Mouse (Mus musculus): ENCODE data around the gene Plekha4.
A peak's percentile ranks its signal among the peaks of the same experiment; 100 is the strongest.

Plekha4 gene

GRCm38 (mm10) chr7:45540213-45540612 lies 14.1 kb downstream of the Plekha4 start:
- DNase-seq, result no peak

- no peak for DNase-seq
These were observed 18.4 kb downstream of the Plekha4 start for GRCm38 (mm10) chr7:45544525-45544924.

DNA sequence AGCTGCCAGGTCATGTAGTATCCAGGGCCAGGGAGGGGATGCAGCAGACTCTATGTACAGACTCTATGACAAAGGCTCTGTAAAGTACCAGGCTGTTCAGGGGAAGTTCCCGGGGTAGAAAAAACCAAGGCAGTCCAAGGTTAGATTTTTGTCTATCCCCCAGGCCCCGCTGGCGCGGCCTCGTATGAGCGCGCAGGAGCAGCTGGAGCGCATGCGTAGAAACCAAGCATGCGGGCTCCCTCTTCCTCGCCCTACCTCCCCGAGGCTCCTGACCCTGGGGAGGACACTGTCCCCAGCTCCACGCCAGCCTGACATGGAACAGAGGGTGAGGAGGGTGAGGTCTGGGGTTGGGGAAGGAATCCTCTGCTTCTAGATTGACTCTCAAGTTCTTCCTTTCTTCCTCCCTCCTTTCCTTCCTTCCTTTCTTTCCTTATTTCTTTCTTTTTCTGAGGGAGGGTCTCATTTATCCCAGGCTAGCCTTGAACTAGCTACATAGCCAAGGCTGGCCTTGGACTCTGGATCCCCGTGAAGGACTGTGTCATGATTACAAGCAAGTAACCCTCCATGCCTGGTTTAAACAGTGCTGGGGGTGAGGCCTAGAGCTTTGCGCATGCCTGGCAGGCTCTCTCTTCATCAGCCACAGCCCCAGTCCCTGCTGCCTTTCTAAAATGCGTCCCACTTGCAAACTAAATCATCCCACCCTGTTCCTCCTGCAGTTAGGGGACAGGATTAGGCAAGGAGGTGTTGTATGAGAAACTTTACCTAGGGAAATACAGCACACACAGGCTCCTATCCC lies 23.7 kb downstream of the Plekha4 start:
- DNase-seq, result no peak

DNA sequence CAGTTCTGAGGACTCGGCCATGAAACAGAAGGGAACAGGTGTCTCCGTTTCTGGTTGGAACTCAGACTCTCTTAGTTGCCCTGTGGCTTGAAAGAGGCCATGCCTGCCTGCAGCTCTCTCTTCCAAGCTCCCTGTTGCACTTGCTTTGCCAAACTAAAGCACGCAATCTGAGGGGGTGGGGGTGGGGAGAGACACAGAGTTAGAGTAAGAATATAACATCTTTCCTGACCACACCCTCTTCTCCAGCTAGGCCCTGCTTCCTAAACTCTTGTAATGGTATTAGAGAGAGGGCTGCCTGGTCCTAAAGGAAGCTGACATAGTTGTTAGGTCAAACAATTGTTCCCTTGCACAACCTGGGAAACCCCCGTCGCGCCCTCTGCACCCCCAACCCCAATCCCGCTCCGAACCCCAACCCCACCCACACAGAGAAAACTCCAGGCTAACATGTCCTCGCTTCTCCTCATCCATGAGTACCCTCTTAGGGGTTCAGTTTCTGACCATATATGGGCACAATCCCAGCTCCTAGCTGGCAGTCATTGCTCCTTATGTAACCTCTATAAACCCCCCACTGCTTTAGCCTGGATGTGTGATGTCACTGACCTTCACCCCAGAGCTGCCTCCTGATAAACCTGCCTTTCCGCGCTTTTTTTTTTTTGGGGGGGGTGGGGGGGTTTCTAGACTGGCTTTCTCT lies 24.8 kb downstream of the Plekha4 start:
- DNase-seq, result no peak

DNA sequence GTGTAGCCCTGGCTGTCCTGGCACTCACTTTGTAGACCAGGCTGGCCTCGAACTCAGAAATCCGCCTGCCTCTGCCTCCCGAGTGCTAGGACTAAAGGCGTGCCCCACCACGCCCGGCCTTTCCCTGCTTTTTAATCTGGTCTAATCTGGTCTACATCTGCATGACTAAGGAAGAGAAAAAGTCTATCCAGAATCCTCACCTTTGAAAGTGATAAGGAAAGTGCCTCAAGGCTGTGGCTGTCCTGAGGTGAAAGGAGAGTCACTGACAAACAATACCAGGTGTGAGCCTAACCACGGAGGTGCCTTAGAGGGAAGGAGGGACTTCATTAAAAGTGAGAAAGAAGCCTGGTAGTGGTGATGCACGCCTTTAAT lies 25.4 kb downstream of the Plekha4 start:
- no peak for DNase-seq

- no peak for DNase-seq
These were observed 27.4 kb downstream of the Plekha4 start for GRCm38 (mm10) chr7:45553519-45553918.

- DNase-seq, result no peak
These were observed 27.9 kb downstream of the Plekha4 start for GRCm38 (mm10) chr7:45553990-45554389.

DNA sequence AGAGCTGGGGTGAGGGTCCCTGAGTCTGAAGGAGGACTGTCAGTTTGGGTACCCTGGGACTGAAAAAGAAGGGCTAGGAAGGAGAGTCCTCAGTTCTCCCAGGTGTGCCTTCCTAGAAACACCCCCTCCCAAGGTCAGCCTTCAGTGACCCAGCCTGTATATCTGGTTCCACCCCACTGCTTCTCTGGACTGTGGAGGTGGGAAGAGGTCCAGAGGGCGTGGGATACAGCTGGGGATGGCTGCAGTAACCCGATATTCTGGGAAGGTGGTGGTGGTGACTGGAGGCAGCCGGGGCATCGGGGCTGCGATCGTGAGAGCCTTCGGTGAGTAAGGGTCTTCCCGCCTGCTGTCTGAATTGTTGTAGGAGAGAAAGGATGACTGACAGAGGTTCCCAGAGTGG lies 28.6 kb downstream of the Plekha4 start, which contains the start of gene Hsd17b14:
Gene Hsd17b14, plus strand, starts transcription at position 150 of the 400 bp plus-strand sequence.
- no peak for DNase-seq

GRCm38 (mm10) chr7:45555787-45556186 lies 29.7 kb downstream of the Plekha4 start:
- DNase-seq, result peak; percentile 77

DNA sequence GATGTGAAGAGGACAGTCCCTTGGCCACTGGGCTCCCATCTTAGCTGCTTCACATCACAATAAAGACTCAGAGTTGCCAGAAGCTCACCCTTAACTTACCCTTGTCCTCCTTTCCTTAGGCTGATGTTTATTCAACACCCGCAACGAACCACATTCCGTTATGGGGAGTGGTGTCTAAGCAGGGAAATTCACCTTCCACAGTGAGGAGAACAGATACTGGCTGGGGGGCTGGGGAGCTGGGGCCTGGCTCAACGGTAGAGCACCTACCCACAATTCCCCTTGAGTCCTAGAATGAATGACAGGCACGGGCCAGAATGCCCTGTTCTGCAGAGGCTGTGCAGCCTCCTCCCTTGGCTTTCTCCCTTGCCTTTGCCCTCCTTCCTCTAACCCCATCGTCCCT lies 32.8 kb downstream of the Plekha4 start:
- no peak for DNase-seq

DNA sequence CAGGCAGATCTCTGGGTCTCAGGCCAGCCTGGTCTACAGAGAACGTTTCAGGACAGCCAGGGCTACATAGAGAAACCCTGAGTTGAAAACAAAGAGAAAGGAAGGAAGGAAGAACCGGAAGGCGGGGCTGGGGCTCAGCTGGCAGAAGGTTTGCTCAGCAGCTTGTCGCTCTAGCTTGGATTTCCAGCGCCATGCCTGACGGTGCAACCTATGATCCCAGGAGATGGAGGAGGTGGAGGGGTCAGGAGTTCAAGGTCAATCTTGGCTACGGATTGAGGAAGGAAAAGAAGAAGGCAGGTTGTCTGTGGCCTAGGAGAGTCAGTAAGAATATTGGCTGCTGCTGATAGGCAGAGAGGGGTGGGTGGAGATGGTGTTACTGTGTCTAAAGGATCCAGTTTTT lies 34.1 kb downstream of the Plekha4 start:
- no peak for DNase-seq

DNA sequence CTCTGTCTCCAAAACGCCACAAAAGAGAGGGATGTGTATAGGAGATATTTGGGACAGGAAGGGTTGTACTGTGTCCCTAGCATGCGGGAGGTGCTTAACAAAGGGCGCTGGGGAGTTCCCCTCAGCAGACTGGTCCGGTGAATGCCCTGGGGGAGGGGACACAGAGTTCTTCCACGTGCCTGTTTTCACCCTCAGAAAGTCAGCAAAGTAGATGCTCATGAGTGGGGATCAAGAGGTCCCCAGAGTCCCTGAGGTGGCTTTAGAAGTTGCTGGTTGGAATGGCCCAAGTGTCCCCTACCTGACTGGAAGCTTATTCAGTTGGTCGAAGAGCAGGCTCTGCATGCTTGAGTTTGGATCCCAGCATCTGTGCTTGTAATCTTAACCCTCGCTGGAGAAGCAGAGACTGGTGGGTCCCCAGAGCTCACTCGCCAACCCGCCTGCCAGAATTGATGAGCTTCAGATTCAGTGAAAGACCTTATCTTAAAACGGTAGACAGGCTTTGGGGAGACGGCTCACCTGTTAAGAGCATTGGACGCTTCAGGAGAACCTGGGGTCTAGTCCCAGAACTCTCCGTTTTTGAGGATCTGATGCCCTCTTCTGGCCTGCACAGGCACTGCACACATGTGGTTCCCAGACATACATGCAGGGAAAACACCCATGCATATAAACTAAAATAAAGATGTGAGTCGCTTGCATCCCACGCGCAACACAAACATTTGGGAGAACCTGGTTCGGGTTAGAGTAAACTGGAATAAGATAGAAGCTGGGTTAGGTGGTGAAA lies 34.9 kb downstream of the Plekha4 start:
- DNase-seq, result peak; percentile 74

GRCm38 (mm10) chr7:45561624-45562520 lies 35.7 kb downstream of the Plekha4 start:
- DNase-seq, result no peak

DNA sequence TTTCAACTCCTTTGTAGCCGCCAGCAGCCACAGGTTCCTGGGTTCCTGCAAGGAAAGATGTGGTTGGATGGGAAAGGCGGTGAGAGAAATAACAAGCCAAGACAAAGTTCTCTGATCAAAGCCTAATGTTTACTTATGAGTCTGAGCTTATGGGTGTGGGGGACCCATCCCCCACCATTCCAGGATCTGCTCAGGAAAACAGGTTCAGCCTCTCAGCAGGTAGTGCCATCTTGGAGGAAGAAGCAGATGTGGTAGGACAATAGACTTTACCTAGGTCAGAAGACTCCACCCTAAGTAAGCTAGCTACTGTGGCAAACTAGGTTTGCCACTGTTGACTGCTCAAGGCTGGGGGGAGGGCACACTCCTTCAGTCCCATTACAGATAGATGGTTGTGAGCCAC lies 38.7 kb downstream of the Plekha4 start:
- no peak for DNase-seq

- no peak for DNase-seq
These were observed 39.3 kb downstream of the Plekha4 start for GRCm38 (mm10) chr7:45565446-45565845.

- no peak for DNase-seq
These were observed 41.1 kb downstream of the Plekha4 start for GRCm38 (mm10) chr7:45567112-45567779.

GRCm38 (mm10) chr7:45567780-45568516 lies 41.8 kb downstream of the Plekha4 start:
- DNase-seq, result peak; percentile 87

GRCm38 (mm10) chr7:45568601-45569473 lies 42.7 kb downstream of the Plekha4 start:
- DNase-seq, result no peak

DNA sequence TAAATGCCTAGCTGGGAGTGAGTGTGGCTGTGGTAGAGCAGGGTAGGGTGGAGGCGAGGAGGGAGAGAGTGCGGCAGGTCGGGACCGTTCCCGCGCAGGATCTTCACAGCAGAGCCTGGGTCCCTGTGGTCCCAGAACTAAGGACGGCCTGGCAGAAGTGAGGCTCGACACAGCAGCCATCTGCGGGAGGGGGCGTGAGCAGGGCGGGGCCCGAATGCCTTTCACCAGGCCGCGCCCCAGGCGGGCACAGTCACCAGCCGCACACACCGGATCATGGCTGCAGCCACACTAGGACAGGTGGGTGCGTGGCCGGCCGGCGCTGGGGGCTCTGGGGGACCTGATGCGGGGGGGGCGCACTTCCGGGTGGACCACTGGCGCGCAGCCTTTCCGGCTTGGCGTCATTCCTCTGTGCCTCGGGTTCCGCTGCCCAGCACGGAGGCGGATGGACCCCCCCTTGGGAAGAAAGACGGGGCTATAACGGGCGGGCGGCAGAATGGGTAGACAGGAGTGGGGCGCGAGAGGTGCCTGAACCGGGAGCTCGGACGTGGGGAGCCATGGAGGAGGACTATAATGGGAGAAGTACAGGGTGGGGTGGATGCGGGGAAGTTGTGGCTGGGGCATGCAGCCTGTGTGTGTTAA lies 44.1 kb downstream of the Plekha4 start, which contains the start of gene Bcat2:
Gene Bcat2, plus strand, starts transcription at position 51 of the 639 bp plus-strand sequence.
- peak; percentile 77 for DNase-seq
